Mouse (Mus musculus): ENCODE data around the gene Chrm1.

DNA sequence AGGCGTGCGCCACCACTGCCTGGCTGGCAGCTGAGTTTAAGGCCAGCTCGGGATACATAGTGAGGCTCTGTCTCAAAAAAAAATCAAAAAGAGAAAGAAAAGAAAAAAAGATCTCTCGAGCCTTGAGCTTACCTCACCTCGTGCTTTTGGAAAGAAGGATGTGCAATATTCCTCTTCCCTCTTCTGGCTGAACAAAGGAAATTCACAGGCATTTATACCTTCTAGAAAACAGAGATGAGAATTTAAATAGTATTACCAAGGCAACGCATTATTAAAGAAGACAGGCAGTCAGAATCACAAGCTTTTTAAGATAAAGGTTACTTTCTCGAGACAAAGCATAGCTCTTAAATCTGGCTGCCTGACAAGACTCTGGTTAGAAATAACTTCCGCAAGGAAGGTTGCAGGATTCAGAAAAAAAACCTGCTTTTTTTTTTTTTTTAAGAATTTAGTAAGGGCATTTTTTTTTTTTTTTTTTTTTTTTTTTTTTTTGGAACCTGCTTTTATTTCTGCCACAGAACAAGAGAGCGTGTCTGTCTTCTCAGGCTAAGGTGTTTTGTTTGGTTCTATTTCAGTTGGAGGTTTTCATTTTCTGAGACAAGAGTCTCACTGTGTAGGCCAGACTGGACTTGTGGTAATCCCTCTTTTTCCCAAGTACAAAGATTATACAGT, 28.4 kb downstream of the Chrm1 start:
- no peak for TF ChIP-seq EP300 (IDR thresholded peaks at IDR 0.05)
- TF ChIP-seq CTCF (IDR thresholded peaks at IDR 0.05), result no peak

Data from lung, postnatal 0 days (tissue).